Mouse (Mus musculus): ENCODE results near the gene Fabp1.

Fabp1 gene

DNA sequence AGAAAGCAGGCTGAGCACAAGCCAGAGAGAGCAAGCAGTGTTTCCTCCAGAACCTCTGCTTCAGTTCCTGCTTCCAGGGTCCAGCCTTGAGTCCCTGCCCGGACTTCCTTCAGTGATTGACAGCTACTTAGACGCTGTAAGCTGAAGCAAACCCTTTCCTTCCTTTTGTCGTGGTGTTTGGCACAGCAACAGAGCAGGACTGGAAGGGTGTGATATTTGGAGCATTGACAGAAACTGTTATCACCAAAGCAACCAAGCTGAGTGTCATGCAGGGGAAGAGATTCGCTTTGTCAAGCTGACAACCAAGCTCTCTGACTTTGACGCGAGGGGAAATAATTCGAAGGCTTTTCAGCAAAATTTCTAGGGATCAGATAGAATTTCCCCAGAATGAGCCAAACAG, 12.3 kb downstream of the Fabp1 start:
- no peak for DNase-seq (ENCODE audit: low spot score)

DNA sequence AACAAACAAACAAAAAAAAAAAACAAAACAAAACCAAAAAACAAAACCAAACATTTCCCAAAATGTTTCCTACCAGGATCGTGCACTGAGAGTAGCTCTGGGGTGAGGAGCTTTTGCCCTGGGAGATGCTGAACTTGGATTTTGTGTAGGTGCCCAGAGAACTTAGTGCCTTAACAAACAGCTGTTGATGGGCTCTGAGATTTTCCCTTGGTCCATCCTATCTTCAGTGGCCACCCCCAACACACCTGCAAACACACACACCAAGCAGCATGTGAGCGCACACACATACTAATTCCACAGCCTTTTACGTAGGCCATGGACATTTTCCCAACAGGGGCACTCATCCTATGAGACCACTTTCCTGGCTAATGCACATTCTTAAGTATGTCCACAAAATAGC, 12.8 kb downstream of the Fabp1 start:
- DNase-seq (ENCODE audit: low spot score) = no peak

DNA sequence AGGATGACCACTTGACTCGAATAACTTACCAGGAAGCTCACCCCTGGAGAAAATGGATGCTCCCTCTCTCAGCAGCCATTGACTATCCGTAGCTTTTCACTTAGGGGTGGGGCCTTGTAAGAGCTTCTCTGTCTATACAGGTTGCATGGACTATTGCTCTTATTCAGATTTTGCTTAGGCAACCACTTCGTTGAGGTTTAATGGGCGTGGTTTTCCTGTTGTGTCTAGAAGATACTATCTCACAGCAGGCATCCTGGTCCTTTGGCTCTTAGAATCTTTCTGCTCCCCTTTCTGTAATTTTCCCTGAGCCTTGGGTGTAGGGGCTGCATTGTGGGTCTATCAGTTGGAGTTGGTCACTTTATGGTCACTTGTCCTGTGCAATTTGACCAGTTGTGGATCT, 21.9 kb downstream of the Fabp1 start:
- DNase-seq (ENCODE audit: low spot score) = no peak

DNA sequence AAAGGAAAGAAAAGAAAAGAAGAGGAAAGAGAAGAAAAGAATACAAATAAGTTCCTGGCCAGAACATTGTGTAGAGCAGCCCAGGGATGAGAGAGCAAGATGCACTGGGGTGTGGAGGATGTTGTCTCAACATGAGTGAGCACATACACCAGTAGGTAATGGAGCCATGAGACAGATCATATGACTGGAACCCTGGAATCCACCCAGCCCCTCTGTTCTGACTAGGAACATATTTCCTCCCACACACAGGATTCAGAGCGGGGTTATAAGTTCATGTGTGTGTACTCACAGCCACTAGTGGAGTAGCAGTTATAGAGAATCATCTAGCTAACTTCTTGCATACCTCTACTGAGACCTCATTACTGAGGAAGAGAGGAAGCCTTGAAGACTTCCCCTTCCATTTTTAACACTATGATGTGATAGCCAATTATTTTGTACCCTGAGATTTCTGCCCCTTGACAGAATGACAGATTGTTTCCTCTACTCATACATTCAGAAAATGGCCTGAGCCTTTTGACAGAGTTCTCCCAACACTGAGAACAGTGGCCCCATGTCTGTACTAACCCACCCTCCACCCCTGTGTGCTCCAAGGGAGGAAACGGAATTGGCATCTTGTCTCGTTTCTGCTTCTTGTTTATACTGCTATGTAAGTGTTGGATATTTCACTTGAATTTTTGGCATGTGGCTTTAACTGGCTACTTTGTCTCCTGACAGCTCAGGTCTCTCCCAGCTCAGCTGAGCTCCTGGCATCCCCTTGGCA, 24.7 kb downstream of the Fabp1 start:
- DNase-seq (ENCODE audit: low spot score) = no peak

DNA sequence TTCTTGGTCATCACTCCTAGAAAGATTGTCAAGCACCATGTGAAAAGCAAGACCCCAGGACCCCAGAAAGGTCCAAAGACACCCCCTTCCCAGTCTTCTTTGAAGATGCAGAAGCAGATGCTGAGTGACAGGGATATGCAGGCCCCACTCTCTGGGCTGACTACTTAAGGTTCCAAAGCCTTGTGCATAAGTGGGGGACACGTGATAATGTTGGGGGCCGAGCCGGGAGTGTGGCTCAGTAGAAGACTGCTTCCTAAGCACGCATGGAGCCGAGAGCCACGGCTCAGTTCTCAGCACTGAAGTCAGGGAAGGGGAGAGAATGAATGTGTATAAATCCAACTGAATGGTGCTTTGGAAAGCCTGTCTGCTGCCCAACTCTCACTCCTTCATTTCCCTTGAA, 26.9 kb downstream of the Fabp1 start:
- no peak for DNase-seq (ENCODE audit: low spot score)

DNA sequence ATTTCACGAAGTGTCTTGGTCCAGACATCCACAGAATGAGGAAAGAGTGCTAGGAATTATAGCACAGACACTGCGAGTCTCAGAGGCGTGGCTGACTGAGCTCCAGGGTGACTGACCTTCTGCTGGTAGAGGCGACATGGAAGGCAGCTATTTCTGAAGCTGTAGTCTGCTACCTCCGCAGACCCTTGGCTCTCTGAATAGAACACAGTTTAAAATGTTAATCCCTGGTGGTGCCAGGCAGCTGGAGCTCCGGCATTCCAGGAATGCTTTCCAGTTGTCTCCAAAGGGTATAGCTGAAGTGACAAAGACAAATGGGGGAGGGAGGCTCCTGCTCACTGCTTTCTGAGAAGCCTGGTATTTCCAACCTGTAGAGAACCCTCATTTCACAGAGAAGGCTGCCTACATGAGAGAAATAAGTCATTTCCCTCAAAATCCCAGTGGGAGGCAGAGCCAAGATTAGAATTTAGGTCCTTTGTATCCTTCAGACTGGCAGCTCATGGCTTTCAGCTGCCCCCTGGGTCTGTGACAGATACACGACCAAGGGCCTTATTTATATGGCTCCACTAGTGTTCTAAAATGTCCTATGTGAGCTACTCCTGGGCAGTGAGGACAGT, 27.6 kb downstream of the Fabp1 start:
- DNase-seq (ENCODE audit: low spot score) = no peak

DNA sequence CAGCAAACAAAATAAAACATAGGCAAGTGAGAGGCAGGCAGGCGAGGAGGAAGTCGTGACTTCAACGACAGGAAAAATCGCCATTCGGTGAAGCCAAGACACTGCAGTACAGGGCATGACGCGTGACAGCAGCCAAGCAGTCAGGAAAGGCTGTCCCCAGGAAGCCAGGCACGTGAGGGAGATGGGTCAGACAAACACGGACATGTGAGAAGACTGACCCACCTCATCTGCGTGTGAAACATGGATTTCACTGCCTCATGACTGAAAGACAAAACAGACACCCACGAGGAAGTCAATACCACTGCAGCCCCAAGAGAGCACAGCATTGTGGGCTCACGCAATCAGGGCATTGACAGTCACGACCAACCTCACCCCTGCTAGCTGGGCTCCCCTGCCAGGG, 35.5 kb downstream of the Fabp1 start:
- DNase-seq (ENCODE audit: low spot score) = no peak

DNA sequence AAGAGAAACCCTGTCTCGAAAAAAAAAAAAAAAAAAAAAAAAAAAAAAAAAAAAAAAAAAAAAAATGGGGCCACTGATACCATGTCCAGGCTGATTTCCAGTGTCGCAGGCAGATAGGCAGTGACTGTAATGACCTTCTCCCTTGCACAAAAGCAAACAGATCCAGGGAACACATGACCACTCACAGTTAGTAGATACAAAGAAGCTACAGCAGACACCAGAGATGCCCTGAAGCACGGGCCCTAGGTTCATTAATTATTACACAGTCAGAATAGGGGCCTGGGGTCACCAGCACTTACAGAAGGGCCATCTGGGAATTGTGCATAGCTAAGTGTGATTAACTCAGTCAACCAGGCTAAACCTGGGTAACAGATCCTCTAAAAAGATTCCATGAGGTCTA, 36.3 kb downstream of the Fabp1 start:
- DNase-seq (ENCODE audit: low spot score) = no peak

DNA sequence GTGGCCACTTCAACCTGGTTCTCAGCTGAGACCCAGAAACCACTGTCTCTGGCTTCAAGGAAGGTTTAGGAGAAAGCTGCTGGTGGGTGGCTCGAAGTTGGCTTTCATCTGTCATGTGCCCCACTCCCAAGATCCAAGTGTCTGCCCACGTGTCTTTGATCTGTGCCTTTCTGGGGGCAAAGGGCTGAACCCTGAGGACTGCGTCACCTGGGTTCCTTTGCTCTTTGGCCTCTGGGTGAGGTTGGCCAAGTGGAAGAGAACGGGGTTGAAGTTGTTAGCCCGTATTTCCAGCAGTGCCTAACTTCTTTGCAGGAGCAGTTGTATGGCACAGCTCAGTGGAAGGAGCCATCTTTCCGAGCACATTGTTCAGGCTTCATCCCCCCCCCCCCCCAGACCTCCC, 36.9 kb downstream of the Fabp1 start:
- no peak for DNase-seq (ENCODE audit: low spot score)

DNA sequence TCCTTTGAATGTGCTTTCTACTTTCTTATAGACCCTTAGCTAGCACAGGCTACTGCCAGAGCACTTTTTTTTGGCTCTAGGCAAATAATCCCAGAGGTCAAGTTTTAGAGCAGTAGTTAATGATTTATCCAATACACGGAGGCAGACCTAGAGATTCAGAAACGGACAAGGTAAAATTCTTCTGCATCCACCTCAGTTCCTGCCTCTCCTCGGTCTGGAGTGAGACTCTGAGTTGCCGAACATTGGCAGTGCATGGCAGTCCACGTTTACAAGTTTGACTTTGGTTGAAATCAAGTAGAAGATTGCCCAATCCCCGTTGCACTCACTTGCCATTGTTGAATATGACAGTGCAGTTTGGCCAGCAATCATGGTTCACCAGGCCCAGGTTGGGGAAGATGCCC, 37.4 kb downstream of the Fabp1 start:
- DNase-seq (ENCODE audit: low spot score) = no peak

DNA sequence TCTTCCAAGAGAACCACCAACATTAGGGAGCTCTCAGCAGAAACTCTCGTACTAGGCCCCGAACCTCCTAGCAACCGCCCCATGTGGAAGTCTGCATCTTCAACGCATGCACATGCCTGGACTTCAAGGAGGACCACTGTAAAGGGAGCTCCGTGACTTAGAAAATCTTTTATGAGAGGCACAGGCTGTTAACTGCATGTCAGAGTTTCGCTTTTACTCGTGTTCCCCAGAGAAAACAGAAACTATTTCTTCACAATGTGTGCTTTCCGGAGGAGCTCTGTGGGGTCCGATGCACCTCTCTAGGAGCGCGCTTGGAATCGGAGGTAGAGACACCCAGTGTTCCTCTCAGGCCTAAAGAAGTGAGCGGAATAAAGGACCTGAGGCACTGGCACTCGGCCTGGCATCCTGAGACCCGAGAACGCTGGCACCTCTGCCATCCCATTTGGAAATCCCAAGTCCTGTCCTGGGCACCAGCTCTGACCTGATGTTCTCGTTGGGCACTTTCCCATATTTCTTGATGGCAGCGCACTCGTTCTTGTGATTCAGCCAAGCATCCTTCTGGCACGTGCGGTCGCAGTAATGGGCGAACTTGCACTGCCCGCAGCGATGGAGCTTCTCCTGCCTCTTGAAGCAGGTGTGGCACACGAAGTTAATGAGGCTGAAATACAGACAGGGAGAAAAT, 39.6 kb downstream of the Fabp1 start:
- no peak for DNase-seq (ENCODE audit: low spot score)

DNA sequence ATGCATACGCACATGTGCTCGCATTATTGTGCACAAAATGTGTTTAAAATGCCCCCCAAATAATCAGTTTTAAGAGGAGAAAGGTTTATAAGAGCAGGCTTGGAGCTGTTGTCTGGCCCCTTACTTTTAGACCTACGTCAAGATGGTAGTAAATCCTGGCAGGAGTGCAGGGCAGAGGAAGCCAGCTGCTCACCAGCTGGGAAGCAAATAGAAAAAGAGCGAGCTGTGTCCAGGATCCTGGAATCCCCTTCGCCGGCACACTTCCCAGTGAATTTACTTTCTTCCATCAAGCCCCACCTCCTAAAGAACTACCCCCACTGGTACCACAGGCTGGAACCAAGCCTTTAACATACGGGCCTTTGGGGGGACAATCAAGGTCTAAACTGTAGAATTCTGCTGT, 41.2 kb downstream of the Fabp1 start:
- no peak for DNase-seq (ENCODE audit: low spot score)

DNA sequence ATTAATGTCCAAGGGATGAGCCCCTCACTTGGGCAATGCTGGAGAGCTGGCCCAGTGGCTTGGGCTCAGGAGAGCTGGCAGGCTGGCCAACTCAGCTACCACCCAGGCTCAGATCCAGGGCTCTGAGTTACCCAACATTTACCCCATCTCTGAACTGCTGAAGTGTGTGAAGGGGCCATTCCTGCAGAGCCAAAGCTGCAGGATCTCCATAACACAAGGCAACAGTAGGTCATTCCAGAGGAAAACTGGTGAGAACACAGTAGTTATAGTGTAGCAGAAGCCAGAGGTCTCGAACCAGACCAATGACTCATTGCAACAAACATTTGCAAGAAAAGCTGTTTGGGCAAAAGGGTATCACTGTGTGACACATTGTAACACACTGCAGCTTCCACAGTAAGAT, 43.2 kb downstream of the Fabp1 start:
- no peak for DNase-seq (ENCODE audit: low spot score)

DNA sequence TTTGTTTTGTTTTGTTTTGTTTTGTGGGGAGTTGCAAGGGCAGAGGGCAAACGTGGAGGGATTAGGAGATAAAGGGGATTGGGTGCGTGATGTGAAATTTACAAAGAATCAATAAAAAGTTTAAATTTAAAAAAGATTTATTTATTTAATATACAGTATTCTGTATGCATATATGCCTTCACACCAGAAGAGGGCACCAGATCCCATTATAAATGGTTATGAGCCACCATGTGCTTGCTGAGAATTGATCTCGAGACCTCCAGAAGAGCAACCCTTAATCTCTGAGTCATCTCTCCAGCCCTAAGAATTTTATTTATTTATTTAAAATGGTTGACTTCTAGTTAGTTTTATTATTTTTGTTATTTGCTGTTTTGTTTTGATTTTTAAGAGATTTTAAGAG, 43.6 kb downstream of the Fabp1 start:
- DNase-seq (ENCODE audit: low spot score) = no peak

DNA sequence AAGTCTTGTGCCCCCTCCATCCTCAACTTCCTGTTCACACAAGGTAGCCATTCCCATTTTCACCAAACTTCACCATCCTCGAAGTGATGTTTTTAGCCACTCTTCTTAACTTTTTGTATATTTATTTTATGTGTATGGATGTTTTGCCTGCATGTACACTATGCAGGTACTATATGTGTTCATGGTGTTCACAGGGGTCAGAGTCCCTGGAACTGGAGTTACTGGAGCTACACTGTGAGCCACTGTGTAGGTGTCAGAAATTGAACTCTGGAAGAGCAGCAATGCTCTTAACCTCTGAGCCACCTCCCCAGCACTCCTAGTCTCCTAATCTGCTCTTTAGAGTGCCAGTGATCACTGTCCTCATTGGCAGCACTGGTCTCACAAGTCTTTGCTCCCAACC, 48.8 kb downstream of the Fabp1 start:
- DNase-seq (ENCODE audit: low spot score) = no peak

DNA sequence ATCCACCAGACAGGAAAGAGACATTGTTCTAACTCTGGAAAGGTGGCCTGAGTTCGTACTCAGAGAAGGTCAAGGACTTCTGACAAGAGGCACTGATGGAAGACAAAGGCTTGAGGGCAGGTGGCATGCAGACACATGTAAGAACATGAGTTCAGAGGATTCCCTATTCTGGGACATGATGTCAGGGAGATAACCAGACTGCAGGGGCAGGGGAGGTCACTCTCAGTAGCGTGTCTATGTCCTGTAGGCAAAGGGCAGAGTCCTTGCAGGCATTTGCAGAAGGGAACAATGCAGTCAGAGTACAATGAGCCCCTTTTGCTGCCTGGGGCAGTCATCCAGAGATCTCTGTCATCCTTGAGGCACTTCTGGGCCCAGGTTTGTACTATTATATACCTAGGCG, 50.0 kb downstream of the Fabp1 start:
- no peak for DNase-seq (ENCODE audit: low spot score)

DNA sequence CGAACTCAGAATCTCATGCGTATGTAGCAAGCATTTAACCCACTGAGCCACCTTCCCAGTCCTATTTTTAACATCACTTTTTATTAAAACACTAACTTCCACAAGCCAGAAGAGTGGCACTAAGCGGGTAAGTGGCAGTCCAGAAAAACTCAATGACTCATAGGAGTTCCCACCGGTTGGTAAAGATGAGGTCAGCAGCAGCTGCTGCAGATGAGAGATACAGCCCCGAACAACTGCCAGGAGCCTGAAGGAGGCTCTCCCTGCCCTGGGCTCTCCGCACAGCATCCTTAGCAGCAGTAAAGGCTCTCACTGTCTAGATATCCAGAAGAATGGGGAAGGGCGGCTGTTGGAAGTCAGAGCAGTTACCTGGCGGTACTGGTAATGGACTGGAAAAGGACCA, 51.3 kb downstream of the Fabp1 start:
- DNase-seq (ENCODE audit: low spot score) = no peak

DNA sequence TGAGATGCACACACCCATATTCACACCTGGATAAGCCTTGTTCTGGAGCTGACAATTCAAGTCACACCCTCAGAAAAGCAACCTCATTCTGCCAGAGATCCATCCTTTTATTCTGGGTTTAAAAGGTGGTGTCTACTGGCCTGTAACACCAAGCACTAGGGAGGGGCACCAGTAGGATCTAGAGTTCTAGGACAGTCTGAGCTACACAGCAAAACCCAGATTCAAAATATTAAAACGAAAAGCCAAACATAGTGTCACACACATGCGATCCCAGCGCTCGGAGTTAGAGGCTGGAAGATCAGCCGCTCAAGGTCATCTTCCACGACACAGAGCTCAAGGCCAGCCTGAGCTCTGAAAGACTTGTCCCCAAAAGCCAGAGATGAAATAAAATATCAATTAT, 54.8 kb downstream of the Fabp1 start:
- DNase-seq (ENCODE audit: low spot score) = no peak
